ENCODE assay signal across 15 mouse cellular contexts in genomic region chr3:149360164-149360563, GRCm38 (mm10).
"Had no signal": no experiment of that assay in that cellular context is flagged by ENCODE, and none has a peak within 500 bp of the region (broad histone marks: within the 10 kb centered on the region; RNA-seq: fewer than 3 reads in every experiment).

No protein-coding gene starts in this region.

- H3K4me1 ChIP-seq: liver, embryonic 15.5 days had no signal

- H3K9me3 ChIP-seq: liver, embryonic 15.5 days; midbrain, embryonic 13.5 days; midbrain, embryonic 15.5 days; neural tube, embryonic 12.5 days; stomach, embryonic 15.5 days had no signal

- H3K36me3 ChIP-seq: liver, embryonic 15.5 days; midbrain, embryonic 13.5 days; midbrain, embryonic 15.5 days; neural tube, embryonic 12.5 days; stomach, embryonic 15.5 days had no signal

- H3K4me3 ChIP-seq: liver, embryonic 15.5 days; midbrain, embryonic 13.5 days; midbrain, embryonic 15.5 days; neural tube, embryonic 12.5 days; stomach, embryonic 15.5 days had no signal

- H3K4me2 ChIP-seq: liver, embryonic 15.5 days; midbrain, embryonic 11.5 days; midbrain, embryonic 13.5 days; midbrain, embryonic 15.5 days; neural tube, embryonic 12.5 days; stomach, embryonic 15.5 days had no signal

- H3K27ac ChIP-seq: liver, embryonic 15.5 days; macrophage; midbrain, embryonic 13.5 days; midbrain, embryonic 15.5 days; neural tube, embryonic 12.5 days; stomach, embryonic 15.5 days; stomach, postnatal 0 days had no signal

- H3K27me3 ChIP-seq: liver, embryonic 15.5 days; midbrain, embryonic 13.5 days; midbrain, embryonic 15.5 days; neural tube, embryonic 12.5 days; stomach, embryonic 15.5 days had no signal

- DNase-seq: liver, postnatal 0 days; lung, adult 2 months; lung, postnatal 10 days; right cerebral cortex, postnatal 14 days; thymus, adult 2 months; thymus, postnatal 25 days; thymus, postnatal 4 days had no signal

- H3K9ac ChIP-seq: liver, embryonic 15.5 days; liver, postnatal 0 days; midbrain, embryonic 13.5 days; midbrain, embryonic 15.5 days; neural tube, embryonic 12.5 days; stomach, embryonic 15.5 days had no signal

- ATAC-seq: liver, postnatal 0 days; midbrain, embryonic 13.5 days; midbrain, embryonic 15.5 days had no signal
